Mouse (Mus musculus): ENCODE results near the gene Gna11. TPM values are rescaled to one million over a fixed set of nuclear protein-coding genes. Genes with fewer than 3 reads are reported as not detected.

Gna11 gene
- polyA plus RNA-seq, 1 experiment from 2014 or later: 101 TPM

- no peak for ATAC-seq (ENCODE audit: insufficient read depth, low FRiP score)
- no peak overlapping the region for H3K4me2 ChIP-seq (ENCODE audit: low read depth, low read length)
Measured at GRCm38 (mm10) chr10:81519978-81520365, 25.0 kb downstream of the Gna11 start.

GRCm38 (mm10) chr10:81519227-81519977 is 25.6 kb downstream of the Gna11 start:
- Histone ChIP-seq H3K27ac (ENCODE audit: low read length) (no peak overlapping the region), H3K36me3 (ENCODE audit: control insufficient read depth, insufficient read depth, low read length) (no peaks in the 10 kb centered on the region), H3K4me1 (ENCODE audit: control insufficient read depth, insufficient read depth, low read length) (no peaks in the 10 kb centered on the region), H3K9me3 (replicated peaks; ENCODE audit: control insufficient read depth, low read length) (no peaks in the 10 kb centered on the region), H3K9ac (ENCODE audit: low read length) (no peak overlapping the region), H3K4me2 (ENCODE audit: low read depth, low read length) (no peak overlapping the region), H3K27me3 (ENCODE audit: control insufficient read depth, insufficient read depth, low read length) (no peaks in the 10 kb centered on the region), H3K4me3 (replicated peaks; ENCODE audit: low read length) (no peak overlapping the region)
- WGBS: 68% methylated on average over 6 of the region's 6 CpGs
- ATAC-seq (ENCODE audit: insufficient read depth, low FRiP score): no peak

More at GRCm38 (mm10) chr10:81519978-81520365, 25.0 kb downstream of the Gna11 start:
- no peak overlapping the region for H3K4me3 ChIP-seq (replicated peaks; ENCODE audit: low read length)
- peaks cover 2% of the 10 kb centered on the region for H3K4me1 ChIP-seq (ENCODE audit: control insufficient read depth, insufficient read depth, low read length)
- no peaks in the 10 kb centered on the region for H3K36me3 ChIP-seq (ENCODE audit: control insufficient read depth, insufficient read depth, low read length)
- H3K27ac ChIP-seq (ENCODE audit: low read length): no peak overlapping the region
- H3K27me3 ChIP-seq (ENCODE audit: control insufficient read depth, insufficient read depth, low read length): no peaks in the 10 kb centered on the region
- H3K9ac ChIP-seq (ENCODE audit: low read length): no peak overlapping the region; the same call in 1 of the 2 replicates
- WGBS: 64% methylated on average over 3 of the region's 3 CpGs
- H3K9me3 ChIP-seq (replicated peaks; ENCODE audit: control insufficient read depth, low read length): no peaks in the 10 kb centered on the region

GRCm38 (mm10) chr10:81518546-81518945 is 26.4 kb downstream of the Gna11 start:
- no peak overlapping the region for H3K9ac ChIP-seq (ENCODE audit: low read length)
- 14% methylated on average over 4 of the region's 4 CpGs for WGBS
- no peaks in the 10 kb centered on the region for H3K9me3 ChIP-seq (replicated peaks; ENCODE audit: control insufficient read depth, low read length)
- no peaks in the 10 kb centered on the region for H3K4me1 ChIP-seq (ENCODE audit: control insufficient read depth, insufficient read depth, low read length)
- H3K36me3 ChIP-seq (ENCODE audit: control insufficient read depth, insufficient read depth, low read length): no peaks in the 10 kb centered on the region
- H3K4me2 ChIP-seq (ENCODE audit: low read depth, low read length): no peak overlapping the region
- no peak overlapping the region for H3K4me3 ChIP-seq (replicated peaks; ENCODE audit: low read length)
- no peak for ATAC-seq (ENCODE audit: insufficient read depth, low FRiP score)
- H3K27ac ChIP-seq (ENCODE audit: low read length): no peak overlapping the region
- H3K27me3 ChIP-seq (ENCODE audit: control insufficient read depth, insufficient read depth, low read length): no peaks in the 10 kb centered on the region

- no peaks in the 10 kb centered on the region for H3K4me1 ChIP-seq (ENCODE audit: control insufficient read depth, insufficient read depth, low read length)
- H3K36me3 ChIP-seq (ENCODE audit: control insufficient read depth, insufficient read depth, low read length): no peaks in the 10 kb centered on the region
- H3K27ac ChIP-seq (ENCODE audit: low read length): no peak overlapping the region
- no peak overlapping the region for H3K4me3 ChIP-seq (replicated peaks; ENCODE audit: low read length)
- H3K27me3 ChIP-seq (ENCODE audit: control insufficient read depth, insufficient read depth, low read length): no peaks in the 10 kb centered on the region
- 78% methylated on average over 8 of the region's 8 CpGs for WGBS
- H3K4me2 ChIP-seq (ENCODE audit: low read depth, low read length): no peak overlapping the region
- H3K9ac ChIP-seq (ENCODE audit: low read length): no peak overlapping the region
- ATAC-seq (ENCODE audit: insufficient read depth, low FRiP score): no peak
- H3K9me3 ChIP-seq (replicated peaks; ENCODE audit: control insufficient read depth, low read length): no peaks in the 10 kb centered on the region
Measured at GRCm38 (mm10) chr10:81517227-81517626, 27.8 kb downstream of the Gna11 start.

- Histone ChIP-seq H3K27ac (ENCODE audit: low read length) (no peak overlapping the region), H3K36me3 (ENCODE audit: control insufficient read depth, insufficient read depth, low read length) (no peaks in the 10 kb centered on the region), H3K4me3 (replicated peaks; ENCODE audit: low read length) (no peak overlapping the region), H3K27me3 (ENCODE audit: control insufficient read depth, insufficient read depth, low read length) (no peaks in the 10 kb centered on the region), H3K9me3 (replicated peaks; ENCODE audit: control insufficient read depth, low read length) (no peaks in the 10 kb centered on the region), H3K4me2 (ENCODE audit: low read depth, low read length) (no peak overlapping the region), H3K9ac (ENCODE audit: low read length) (no peak overlapping the region), H3K4me1 (ENCODE audit: control insufficient read depth, insufficient read depth, low read length) (no peaks in the 10 kb centered on the region)
- 85% methylated on average over 5 of the region's 5 CpGs for WGBS
- no peak for ATAC-seq (ENCODE audit: insufficient read depth, low FRiP score)
Measured at GRCm38 (mm10) chr10:81513798-81514197, 31.2 kb downstream of the Gna11 start.

- Histone ChIP-seq H3K27me3 (ENCODE audit: control insufficient read depth, insufficient read depth, low read length) (no peaks in the 10 kb centered on the region), H3K4me1 (ENCODE audit: control insufficient read depth, insufficient read depth, low read length) (no peaks in the 10 kb centered on the region), H3K27ac (ENCODE audit: low read length) (no peak overlapping the region), H3K4me3 (replicated peaks; ENCODE audit: low read length) (no peak overlapping the region), H3K9ac (ENCODE audit: low read length) (no peak overlapping the region), H3K36me3 (ENCODE audit: control insufficient read depth, insufficient read depth, low read length) (no peaks in the 10 kb centered on the region), H3K4me2 (ENCODE audit: low read depth, low read length) (no peak overlapping the region), H3K9me3 (replicated peaks; ENCODE audit: control insufficient read depth, low read length) (no peaks in the 10 kb centered on the region)
- whole genome bisulfite sequencing: 67% methylated on average over 14 of the region's 14 CpGs
- ATAC-seq (ENCODE audit: insufficient read depth, low FRiP score): no peak
Measured at GRCm38 (mm10) chr10:81510246-81510810, 34.7 kb downstream of the Gna11 start.

- Histone ChIP-seq H3K4me3 (replicated peaks; ENCODE audit: low read length) (no peak overlapping the region), H3K9me3 (replicated peaks; ENCODE audit: control insufficient read depth, low read length) (no peaks in the 10 kb centered on the region), H3K27ac (ENCODE audit: low read length) (no peak overlapping the region), H3K36me3 (ENCODE audit: control insufficient read depth, insufficient read depth, low read length) (no peaks in the 10 kb centered on the region), H3K27me3 (ENCODE audit: control insufficient read depth, insufficient read depth, low read length) (peaks cover 6% of the 10 kb centered on the region; the same call in 1 of the 2 replicates), H3K4me2 (ENCODE audit: low read depth, low read length) (no peak overlapping the region), H3K9ac (ENCODE audit: low read length) (no peak overlapping the region), H3K4me1 (ENCODE audit: control insufficient read depth, insufficient read depth, low read length) (0 out of 2 replicates have a peak, but pooled peaks cover under 1% of the 10 kb centered on the region)
- no peak for ATAC-seq (ENCODE audit: insufficient read depth, low FRiP score)
- 63% methylated on average over 13 of the region's 13 CpGs for WGBS
Measured at GRCm38 (mm10) chr10:81507691-81508489, 37.1 kb downstream of the Gna11 start.

- Histone ChIP-seq H3K27ac (ENCODE audit: low read length) (no peak overlapping the region), H3K27me3 (ENCODE audit: control insufficient read depth, insufficient read depth, low read length) (peaks cover 6% of the 10 kb centered on the region; the same call in 1 of the 2 replicates), H3K9me3 (replicated peaks; ENCODE audit: control insufficient read depth, low read length) (no peaks in the 10 kb centered on the region), H3K4me2 (ENCODE audit: low read depth, low read length) (no peak overlapping the region), H3K4me1 (ENCODE audit: control insufficient read depth, insufficient read depth, low read length) (0 out of 2 replicates have a peak, but pooled peaks cover 6% of the 10 kb centered on the region), H3K36me3 (ENCODE audit: control insufficient read depth, insufficient read depth, low read length) (no peaks in the 10 kb centered on the region), H3K4me3 (replicated peaks; ENCODE audit: low read length) (no peak overlapping the region), H3K9ac (ENCODE audit: low read length) (no peak overlapping the region)
- no peak for ATAC-seq (ENCODE audit: insufficient read depth, low FRiP score)
- WGBS: 40% methylated on average over 6 of the region's 6 CpGs
Measured at GRCm38 (mm10) chr10:81507095-81507494, 37.9 kb downstream of the Gna11 start.
